Mouse (Mus musculus) kidney, adult 11 months (tissue): ENCODE results near the gene Gm20388.
"Not testable (repeated sequence)": the region's sequence is repeated elsewhere in the genome, so short reads cannot be mapped to it uniquely, and the experiment has no call there.

Experiments
- DNase-seq: peaks from one replicate; pipeline ENCODE4 v3.0.0; 2022

The Gm20388 gene

GRCm38 (mm10) chr8:121289346-121289745, 1378.7 kb downstream of the Gm20388 start:
- DNase-seq = no peak

DNA sequence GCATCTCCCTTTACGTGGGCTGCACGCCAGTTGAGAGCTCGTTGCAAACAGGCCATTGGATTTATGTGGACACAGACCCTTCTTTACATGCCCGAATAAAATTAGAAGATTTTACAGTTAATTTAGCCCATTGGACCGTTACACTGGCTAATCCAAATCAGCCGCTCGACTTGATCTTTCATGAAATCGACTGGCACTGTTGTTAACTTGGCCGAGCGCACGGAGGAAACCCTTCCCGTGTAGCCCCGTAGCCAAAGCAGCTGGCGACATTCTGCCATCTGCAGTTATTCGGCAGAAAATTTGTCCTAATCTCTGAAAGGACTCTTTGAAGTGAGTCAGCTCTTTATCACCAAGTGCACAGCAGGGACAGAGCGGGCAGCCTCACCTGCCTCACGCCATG, 1379.9 kb downstream of the Gm20388 start:
- DNase-seq = no peak

- DNase-seq = no peak
Observed at GRCm38 (mm10) chr8:121293418-121293817, 1382.8 kb downstream of the Gm20388 start.

- no peak for DNase-seq
Observed at GRCm38 (mm10) chr8:121294234-121295108, 1383.8 kb downstream of the Gm20388 start.

GRCm38 (mm10) chr8:121296082-121296481, 1385.4 kb downstream of the Gm20388 start:
- no peak for DNase-seq

DNA sequence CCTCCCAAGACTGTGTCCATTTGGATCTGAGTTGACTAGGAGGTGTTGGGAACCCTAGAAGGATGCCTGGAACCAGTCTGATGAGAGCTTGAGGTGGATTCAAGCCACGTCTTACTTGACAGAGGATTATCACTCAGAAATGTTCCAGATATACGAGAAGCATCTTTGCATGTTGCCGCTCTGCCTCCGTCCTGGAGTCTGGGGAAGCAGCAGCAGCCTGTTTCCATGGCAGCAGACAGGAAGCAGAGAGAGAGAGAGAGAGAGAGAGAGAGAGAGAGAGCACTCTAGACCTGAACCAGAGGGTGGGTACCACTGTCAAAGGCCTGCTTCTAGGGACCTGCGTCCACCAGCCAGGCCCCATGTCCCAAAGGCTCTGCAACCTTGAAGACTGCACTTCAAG, 1386.0 kb downstream of the Gm20388 start:
- no peak for DNase-seq

DNA sequence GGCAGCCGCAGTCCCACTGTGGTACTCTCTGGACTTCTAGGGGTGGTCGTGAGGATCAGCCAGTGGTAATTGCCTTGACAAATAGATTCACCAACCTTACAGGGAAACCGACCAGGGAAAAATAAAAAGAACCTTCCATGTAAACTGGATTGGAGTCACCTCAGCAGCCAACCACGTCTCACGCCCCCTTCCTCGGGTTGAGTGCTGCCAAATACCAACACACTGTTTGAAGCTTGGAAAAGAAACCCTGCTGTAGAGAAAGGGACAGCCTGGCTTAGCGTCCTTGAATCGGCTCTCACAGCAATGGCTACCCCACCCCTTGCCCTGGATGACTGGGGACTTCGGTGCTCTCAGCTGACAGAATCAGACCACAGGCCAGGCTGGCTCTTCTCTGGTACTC, 1386.7 kb downstream of the Gm20388 start:
- DNase-seq = no peak

GRCm38 (mm10) chr8:121300066-121300465, 1389.4 kb downstream of the Gm20388 start:
- no peak for DNase-seq

- DNase-seq = peak; percentile 21
Observed at GRCm38 (mm10) chr8:121300501-121301411, 1390.1 kb downstream of the Gm20388 start.

DNA sequence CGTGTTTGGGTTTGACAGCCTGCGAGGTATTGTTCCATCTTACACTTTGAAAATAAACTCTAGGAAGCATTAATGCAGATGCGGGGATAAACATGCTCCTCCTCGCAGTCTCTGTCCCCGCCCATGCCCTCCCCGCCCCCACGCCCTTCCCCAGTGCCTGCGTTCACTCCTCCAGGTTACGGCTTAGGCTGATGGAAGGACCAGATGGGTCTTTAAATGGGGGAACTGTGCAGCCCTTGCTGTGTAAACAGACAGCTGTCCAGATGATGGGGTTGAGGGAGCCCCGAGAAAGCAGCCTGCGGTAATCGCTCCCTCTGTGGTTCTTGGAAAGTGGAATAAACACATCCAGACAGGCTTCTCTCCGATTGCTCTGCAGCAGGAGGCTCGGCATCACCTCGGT, 1390.8 kb downstream of the Gm20388 start:
- no peak for DNase-seq

DNA sequence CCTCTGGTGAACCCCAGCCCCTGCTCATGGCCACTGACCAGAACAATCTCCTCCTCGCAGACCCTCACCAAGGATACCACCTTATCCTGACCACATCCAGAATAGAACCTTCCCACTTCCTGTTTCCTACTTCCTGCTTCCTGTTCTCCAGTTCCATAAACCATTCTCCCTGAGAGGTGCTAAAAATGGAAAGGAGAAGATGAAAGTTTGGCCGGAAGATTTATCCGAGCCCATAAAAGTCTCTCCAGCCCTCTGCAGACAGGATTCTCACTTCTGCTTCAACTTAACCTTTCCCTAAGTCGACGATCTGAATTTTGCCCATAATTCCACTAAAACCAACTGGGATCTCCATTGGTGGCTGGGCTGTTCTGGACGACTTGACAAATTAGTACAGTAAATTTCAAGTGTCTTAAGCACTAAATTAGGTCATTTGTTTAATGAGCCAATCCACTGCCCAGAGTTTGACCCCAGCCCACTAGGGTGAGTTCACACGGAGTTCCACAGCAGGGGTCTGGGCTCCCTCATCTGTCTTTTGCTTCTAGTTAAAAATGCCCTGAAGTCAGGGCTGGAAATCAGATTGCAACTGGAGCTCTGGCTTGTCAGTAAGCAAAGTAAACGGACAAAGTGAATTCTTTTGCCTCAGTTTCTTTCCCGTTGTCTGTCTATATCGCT, 1391.5 kb downstream of the Gm20388 start:
- no peak for DNase-seq

- DNase-seq = no peak
Observed at GRCm38 (mm10) chr8:121307723-121308122, 1397.1 kb downstream of the Gm20388 start.

- no peak for DNase-seq
Observed at GRCm38 (mm10) chr8:121310976-121311819, 1400.6 kb downstream of the Gm20388 start.

DNA sequence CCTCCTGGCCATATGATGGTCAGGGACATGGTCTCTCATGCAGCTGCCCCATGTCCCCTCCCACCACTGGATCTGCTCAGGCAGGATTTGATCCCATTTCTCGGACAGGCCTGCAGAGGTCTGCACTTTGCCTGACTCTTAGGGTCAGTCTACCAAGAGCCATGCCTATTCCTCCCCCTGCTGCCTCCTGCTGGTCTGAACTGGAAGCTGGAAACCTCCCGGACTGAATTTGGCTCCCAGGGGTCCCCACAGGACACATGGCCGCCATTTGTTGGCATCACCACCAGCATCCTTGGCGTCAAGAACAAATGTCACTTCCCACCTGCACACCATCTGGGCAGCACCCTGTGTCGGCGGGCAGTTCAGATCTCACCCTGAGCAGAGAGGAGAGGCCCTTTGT, 1402.8 kb downstream of the Gm20388 start:
- DNase-seq = no peak

GRCm38 (mm10) chr8:121314036-121314435, 1403.4 kb downstream of the Gm20388 start:
- no peak for DNase-seq

DNA sequence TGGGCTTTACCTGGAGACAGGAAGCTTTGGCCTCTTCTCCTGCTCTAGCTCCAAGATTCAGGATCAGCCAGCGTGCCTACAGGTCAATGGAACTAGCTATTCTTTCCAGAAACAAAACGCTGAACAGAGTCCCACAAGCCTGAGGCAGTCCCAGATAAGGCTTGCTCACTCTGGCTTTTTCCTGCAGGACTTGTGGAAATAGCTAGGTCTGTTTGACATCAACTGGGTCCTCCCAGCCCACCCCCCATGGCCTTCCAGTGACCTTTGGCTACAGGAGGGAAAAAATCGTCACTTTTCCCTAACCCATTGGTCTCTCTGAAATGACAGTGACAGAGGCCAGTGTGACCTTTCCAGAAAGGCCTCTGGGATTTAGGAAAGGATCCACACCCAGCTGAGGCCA, 1404.9 kb downstream of the Gm20388 start:
- no peak for DNase-seq

- DNase-seq = no peak
Observed at GRCm38 (mm10) chr8:121316009-121316408, 1405.4 kb downstream of the Gm20388 start.

DNA sequence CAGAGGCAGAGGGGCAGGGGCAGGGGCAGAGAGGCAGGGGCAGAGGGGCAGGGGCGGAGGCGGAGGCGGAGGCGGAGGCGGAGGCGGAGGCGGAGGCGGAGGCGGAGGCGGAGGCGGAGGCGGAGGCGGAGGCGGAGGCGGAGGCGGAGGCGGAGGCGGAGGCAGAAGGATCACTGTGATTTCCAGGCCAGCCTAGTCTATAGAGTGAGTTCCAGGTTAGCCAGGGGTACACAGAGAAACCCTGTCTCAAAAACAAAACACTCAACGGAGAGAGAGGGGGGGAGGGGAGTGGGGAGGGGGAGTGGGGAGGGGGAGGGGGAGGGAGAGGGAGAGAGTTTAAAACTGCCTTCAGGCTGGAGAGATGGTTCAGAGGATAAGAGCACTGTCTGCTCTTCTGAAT, 1408.1 kb downstream of the Gm20388 start:
- not testable (repeated sequence) for DNase-seq

DNA sequence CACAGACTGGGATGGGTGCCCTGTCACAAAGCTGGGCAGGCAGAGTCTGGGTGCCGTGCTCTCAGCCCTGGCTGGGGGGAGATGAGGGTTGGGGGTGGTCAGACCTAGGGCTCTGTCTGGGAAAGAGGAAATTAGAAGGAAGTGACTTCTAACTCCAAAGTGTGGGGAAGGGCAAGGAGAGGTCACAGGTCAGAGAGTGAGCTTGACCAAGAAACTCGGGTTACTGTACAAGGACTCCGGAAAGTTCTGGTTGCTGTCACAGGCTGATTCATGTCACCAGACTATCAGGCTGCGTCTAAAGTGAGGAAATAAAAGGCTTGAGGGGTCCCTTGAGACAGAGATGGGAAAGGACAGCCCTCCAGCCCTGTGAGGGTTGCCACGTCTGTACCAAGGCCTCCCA, 1408.8 kb downstream of the Gm20388 start:
- no peak for DNase-seq

- DNase-seq = no peak
Observed at GRCm38 (mm10) chr8:121326164-121326910, 1415.7 kb downstream of the Gm20388 start.

DNA sequence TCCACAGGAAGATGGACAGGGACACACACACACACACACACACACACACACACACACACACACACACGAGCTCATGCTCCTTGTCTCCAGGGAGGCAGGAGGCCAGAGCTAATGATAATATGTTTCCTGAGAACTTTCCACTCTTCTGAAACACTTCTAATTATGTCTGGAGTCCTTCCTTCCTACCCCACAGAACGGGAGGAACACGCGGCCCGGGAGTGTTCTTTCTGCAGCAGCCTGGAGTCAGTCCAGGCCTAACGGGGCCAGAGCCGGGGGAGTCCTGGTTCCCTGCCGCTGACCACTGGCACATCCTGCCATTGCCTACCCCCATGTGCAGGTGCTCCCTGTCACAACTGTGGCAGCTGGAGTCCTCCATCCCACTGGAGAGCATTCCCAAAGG, 1421.8 kb downstream of the Gm20388 start:
- peak; percentile 47 for DNase-seq
